Mouse (Mus musculus) left cerebral cortex, postnatal 4 days (tissue): ENCODE data around the gene Gatad2a. TPM values are rescaled to one million over a fixed set of nuclear protein-coding genes. Genes with fewer than 3 reads are reported as not detected.

Experiments used
- DNase-seq: peaks from one replicate; pipeline ENCODE4 v3.0.0-alpha.2; 2022
- intact Hi-C: fragments of 180-260 bp; cut with DNase I; formaldehyde crosslinking; loops from one replicate; pipeline ENCODE4 v1.15.1; 2025
- total RNA-seq, 2 experiments: library from RNA; stranded (reverse); gene quantifications; 2 replicates each; pipeline ENCODE4 v1.2.3; 2021

Gene Gatad2a
- total RNA-seq, 2 experiments from 2014 or later, result 41.9 to 44.8 TPM

DNA sequence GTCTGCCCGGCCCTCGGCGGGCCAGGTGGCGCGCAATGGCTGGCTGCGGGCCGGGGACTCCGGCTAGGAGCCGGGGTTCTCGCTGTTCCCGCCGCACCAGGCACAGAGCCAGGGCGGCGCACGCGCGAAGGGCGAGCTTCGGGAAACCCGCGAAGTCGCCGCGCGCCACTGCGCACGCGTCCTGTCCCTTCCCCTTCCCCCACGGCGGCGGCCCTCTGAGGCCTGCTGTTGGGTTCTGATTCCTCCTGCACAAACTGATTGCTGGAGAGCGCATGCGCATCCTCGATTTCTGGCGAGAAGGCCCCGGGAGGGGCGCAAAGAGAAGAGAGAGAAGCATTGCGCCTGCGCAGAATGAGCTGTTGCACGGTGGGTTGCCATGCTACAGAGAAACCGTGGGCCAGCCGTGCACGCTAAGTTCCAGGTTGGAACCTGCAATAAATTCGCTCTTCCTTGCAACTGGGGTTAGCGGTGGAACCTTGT is 93.1 kb downstream of the Gatad2a start:
- intact Hi-C loops, result no loop called here
- DNase-seq, result peak; percentile 100

DNA sequence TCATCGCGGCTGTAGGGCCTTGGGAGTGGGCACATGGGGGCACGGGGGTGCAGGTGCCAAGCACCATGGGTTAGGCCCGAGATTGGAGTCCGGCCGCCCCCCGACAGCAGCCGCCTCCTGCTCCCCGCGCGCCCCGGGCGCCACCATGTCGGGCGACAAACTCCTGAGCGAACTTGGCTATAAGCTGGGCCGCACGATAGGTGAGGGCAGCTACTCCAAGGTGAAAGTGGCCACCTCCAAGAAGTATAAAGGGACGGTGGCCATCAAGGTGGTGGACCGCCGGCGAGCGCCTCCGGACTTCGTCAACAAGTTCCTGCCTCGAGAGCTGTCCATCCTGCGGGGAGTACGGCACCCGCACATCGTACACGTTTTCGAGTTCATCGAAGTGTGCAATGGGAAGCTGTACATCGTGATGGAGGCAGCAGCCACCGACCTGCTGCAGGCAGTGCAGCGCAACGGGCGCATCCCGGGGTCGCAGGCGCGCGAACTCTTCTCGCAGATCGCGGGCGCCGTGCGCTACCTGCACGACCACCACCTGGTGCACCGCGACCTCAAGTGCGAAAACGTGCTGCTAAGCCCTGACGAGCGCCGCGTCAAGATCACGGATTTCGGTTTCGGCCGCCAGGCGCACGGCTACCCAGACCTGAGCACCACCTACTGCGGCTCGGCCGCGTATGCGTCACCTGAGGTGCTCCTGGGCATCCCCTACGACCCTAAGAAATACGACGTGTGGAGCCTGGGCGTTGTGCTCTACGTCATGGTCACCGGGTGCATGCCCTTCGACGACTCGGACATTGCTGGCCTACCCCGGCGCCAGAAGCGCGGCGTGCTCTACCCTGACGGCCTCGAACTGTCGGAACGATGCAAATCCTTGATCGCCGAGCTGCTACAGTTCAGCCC is 93.8 kb downstream of the Gatad2a start, which contains the start of the genes Tssk6, Ndufa13 and Yjefn3:
Tssk6 (plus strand) TSS at position 22 of the 900 bp plus-strand sequence.
Ndufa13 (minus strand) TSS at position 396 of the 900 bp plus-strand sequence.
Yjefn3 (minus strand) TSS at position 550 of the 900 bp plus-strand sequence.
- intact Hi-C loops, result no loop called here
- peak; percentile 41 for DNase-seq

DNA sequence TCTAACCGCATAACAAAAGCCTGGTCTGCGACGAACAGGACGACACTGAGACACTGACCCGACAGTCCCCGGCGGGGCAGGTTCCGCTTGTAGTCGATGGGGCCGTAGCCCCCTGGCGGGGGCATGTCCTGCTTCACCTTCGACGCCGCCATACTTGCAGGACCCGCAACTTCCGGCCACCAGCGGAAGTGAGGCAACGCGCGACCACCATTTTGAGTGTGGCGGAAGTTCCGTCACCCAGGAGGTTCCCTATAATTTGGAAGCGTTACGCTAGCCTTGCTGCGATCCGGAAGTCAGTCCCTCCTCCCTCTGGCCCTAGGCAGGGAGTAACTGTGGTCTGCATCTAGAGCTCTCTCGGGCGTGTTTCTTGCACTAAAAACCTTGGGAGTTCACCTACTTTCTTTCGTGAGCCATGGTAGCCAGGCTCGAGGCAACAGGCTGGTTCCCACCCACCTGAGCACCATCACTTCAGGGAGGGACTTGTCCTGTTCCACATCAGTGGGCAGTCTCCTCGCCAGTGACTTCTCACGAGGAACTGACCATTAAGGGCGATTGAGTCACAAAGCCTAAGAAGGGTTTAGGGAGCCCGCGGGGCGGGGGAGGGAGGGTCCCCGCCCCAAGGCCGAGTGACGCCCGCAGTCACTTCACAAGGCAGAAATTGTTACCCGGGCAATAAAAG is 94.6 kb downstream of the Gatad2a start:
- DNase-seq, result peak; percentile 96
- intact Hi-C loops, result no loop called here

DNA sequence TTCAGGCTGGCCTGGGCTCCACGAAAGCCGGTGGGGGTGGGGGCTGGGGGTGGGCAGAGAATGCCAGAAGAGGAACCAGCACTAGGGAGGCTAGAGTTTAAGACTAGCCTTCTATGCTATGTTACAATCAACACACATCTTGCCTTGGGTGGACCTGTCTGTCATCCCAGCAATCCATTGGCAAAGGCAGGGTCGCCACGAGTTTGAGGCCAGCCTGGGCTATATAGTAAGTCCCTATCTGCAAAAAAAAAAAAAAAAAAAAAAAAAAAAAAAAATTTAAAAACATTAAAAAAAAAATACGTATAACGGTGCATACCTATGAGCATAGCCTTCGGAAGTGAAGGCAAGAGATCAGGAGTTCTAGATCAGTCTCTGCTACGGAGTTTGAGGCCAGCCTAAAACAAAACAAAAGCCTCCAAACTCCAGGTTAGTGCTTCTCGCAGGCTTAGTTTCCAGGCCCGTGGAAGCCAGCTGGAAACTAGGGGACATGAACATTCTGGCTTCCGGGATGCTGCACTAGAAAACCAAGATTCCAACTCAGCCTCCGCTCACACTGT is 95.2 kb downstream of the Gatad2a start:
- DNase-seq, result no peak
- intact Hi-C loops, result no loop called here

DNA sequence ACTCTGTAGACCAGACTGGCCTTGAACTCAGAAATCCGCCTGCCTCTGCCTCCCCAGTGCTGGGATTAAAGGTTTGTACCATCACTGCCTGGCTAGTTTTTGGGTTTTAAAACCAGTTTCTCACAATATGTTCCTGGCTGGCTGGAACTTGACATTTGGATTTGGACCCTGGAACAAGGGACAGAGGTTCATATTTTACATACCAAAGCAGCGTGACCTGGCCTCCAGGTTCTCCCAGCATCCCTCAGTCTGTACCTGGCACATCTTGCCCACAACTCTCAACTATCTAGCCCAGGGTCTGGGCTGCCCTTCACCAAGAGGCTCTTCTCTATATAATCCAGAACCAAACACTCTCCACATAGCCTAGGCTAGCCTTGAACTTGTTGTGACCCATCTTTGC is 96.3 kb downstream of the Gatad2a start:
- no peak for DNase-seq
- intact Hi-C loops, result no loop called here

DNA sequence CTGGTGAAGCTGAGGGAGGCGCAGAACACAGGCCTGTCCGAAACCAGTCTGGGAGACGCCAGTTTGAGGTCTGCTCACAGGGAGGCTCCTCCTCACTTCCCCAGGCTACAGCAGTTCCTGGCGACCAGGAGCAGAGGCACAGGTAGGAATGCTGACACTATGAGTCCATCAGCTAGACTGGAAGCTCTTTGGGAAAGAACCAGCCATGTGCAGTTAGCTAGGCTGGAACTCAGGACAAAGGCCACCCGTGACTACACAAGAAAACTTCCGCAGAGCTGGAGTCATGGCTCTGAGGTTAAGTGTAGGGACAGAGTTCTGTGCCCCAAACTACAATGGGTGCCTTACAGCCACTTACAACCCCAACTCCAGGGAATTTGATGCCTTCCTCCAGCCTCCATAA is 98.3 kb downstream of the Gatad2a start:
- intact Hi-C loops, result no loop called here
- no peak for DNase-seq

DNA sequence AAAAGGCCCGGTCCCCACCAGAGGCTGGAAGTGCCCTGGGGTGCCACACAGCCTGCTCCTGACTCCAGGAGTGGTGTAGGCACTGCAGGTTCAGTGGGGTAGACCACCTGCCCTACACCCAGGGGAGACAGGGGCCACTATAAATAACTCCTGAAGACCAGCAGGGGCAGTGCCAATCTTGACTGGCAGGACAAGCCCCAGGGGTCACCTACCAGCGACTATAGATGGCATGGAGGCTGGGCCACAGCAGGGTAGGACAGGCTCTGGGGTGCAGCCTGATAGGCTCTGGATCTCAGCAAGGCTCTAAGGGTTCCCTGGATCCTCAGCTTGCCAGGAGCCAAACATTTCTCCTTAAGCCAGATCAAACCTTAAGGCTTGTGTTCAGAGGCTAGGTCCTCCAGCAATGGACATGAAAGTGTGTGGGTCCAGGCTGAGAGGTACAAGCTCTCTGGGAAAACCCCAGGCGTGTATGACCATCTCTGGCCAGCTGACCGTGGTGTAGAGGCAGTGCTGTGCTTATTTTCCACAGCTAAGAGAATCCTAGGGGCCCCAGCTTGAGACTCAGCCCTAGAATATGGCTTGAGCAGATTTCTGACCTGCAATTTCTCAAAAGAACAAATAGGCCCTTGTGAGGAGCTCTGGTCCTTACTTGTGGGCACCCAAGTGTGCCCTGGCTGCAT is 100.3 kb downstream of the Gatad2a start:
- DNase-seq, result no peak
- intact Hi-C loops, result no loop called here

DNA sequence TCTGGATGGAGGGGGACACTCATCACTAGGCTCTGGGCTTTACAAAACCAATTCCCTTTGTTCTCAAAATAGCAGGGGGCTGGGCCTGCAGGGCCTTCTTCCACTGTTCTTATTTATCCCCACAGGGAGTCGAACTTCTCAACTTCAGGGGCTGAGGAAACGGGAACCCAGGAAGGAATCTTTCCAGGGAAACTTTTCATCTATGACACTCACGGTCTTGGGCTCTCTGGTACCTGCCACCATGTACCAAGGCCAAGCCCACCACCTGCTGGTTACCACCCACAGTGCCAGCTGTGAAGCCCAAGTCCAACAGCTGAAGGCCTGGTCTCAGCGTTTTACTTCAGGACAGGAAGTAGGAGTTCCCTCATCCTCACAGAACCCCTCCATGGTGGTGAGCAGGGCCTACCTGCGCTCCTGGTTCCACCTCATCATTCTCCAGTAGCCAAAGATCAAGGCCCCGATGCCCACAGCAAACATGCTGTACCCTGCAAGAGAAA is 101.3 kb downstream of the Gatad2a start:
- DNase-seq, result no peak
- intact Hi-C loops, result no loop called here

DNA sequence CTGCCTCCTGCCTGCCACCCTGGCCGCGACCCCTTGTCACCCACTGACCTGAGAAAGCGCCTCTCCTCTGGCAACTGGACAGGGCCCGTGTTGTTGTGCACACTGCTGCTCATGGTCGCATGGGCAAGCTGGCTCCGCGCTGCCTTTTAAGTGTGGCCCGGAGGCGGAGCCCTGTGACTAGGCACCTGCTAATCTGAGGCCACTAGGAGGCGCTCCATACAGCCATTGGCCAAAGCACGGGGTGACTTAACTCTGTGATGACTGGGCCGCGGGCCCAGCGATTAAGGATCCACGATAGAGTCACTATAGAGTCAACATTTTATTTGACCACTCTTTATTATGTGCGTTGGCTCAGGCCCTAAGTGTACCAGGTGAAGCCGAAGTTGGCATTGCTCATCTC is 102.3 kb downstream of the Gatad2a start:
- intact Hi-C loops, result no loop called here
- DNase-seq, result peak; percentile 79

DNA sequence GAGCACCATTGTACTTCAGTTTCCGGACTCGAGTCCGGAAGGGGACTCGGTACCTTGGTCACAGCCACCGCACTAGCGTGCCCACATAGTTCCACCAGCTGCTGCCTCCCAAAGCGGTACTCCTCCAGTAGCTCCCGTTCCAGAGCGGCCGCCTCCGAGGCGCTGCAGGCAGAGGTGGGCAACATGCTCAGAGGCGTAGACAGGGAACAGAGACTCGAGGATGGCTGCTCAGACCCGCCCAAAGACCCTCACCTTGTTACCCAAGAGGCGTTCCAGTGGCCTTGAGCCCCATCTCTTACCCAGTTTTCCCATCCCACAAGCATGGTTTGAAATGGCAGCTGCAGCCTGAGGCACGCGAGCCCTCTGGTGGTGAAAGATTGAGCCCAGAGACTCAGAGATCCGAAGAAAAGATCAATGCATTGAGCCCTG is 105.4 kb downstream of the Gatad2a start:
- intact Hi-C loops, result no loop called here
- peak; percentile 61 for DNase-seq

- intact Hi-C loops, result no loop called here
- DNase-seq, result no peak
Measured at GRCm38 (mm10) chr8:69888902-69889301, 107.3 kb downstream of the Gatad2a start.

GRCm38 (mm10) chr8:69888244-69888866 is 107.8 kb downstream of the Gatad2a start:
- intact Hi-C loops, result no loop called here
- no peak for DNase-seq

- intact Hi-C loops, result no loop called here
- DNase-seq, result no peak
Measured at GRCm38 (mm10) chr8:69887289-69888243, 108.6 kb downstream of the Gatad2a start, which contains the start of gene Cilp2. Gene Cilp2, minus strand, starts transcription at chr8:69887687.

DNA sequence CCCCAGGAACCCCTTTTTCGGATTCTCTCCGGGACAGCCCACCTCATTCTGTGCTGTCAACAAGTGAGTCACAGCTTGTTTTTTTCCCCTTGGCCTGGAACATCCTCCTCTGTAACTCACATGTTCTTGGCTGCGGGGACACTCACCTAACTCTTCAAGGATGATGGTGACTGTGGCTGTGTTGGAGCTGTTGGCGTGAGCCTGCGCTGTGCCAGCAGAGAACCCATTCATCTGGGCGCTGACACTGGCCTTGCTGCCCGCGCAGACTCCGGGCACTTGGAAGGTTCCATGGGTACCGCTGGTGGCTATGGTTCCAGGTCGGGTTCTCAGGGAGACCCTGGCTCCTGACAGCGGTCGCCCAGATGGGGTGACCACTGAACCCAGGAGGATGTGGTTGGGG is 112.0 kb downstream of the Gatad2a start:
- intact Hi-C loops, result no loop called here
- DNase-seq, result no peak

DNA sequence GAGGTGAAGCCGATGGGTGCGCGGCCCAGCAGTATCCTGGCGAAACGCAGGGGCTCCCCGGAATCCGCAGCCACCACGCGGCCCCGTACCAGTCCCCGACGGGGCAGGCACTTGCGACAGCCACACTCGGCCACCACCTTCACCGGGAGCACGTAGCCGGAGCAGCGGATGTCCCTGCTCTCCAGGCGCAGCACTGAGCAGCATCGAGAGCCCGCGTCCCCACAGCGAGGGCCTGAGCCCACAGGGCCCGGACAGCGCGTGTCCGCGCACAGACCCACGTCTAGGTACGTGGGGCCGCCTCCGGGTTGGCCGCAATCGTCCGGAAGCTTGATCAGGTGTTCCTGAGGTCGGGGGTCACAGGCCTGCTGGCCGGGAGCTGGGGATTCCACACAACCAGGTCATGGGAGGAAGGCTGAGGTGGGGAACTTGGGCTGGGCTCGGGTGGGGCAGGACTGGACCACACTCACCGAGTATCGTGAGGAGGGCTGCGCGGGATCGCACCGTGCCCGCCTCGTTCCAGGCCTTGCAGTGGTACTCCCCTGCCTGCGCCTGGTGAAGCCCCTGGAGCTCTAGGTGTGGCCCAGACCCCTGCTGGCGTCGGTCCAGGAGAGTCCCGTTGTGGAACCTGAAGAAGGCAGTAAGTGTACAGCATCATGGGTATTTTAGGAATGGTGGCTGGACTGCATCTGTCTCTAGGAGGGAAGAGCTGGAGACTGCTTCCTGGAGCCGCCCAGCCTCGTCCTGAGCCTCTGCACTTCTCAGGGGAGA is 113.2 kb downstream of the Gatad2a start:
- intact Hi-C loops, result no loop called here
- no peak for DNase-seq

DNA sequence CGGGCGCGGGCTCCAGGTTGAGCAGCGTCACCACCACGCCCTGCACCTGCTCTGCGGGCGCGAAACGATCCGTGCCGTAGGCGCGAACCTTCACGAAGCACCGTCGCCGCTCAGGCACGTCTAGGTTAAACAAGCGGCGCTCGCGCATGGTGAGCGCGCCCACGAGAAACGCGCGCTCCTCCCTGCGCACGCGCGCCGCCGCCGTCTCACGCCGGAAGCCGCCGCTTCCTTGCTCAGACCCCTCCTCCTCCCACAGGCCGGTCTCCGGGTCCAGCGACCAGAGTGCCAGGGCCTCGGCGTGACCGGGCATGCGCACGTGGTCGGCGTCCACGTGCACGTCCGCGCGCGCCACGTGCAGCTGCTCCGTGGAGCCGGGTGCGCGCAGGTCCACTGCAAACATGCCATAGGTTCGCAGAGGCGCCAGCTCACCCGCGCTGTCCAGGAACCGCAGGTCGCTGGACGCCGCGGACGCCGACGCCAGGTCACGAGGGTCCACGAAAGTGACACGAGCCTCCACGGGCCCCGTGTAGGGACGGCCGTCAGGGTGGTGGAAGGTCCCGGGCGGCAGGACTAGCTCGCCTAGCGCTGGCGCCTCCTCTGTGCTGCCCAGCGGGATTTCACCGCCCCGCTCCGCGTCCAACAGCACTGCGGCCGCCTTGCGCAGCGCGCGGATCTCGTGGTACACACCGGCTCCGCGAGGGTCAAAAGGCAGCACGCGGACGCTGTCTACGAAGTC is 114.0 kb downstream of the Gatad2a start:
- intact Hi-C loops, result no loop called here
- DNase-seq, result peak; percentile 87

DNA sequence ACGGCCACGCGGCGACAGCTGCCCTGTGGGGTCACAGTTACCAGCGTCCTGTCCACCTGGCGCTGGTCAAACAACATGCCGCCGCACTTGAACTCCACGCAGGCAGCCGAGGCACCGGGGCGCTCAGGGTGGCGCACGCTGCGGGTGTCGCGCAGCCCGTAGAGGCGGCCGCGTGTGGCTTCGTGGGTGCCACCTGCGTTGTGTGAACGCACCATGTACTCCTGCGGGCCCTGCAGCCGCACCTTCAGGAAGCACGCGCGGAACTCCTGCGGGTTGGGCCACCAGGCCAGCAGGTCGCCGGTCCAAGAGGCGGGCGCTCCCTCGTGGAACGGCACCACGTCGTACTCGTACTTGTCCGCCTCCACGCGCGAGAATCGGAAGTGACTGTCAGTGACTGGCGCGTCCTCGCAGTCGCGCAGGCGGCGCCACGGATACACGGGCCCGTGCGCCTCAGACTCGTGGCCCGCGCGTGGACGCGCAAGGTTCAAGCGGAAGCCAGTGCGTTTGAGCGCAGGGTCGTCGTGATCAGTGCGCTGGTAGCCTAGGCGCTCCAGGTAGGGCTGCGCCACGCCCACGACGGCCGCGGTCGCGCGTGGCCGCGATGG is 114.8 kb downstream of the Gatad2a start:
- intact Hi-C loops, result no loop called here
- DNase-seq, result no peak
